Mouse (Mus musculus): ENCODE data around the gene Fhit. TPM values are rescaled to one million over a fixed set of nuclear protein-coding genes. Genes with fewer than 3 reads are reported as not detected.

The Fhit gene
- polyA plus RNA-seq, 1 experiment from 2014 or later = 12.6 TPM

- H3K9ac ChIP-seq = no peak overlapping the region
- no peaks in the 10 kb centered on the region for H3K9me3 ChIP-seq (ENCODE audit: control insufficient read depth, low read length)
- no peak overlapping the region for H3K27ac ChIP-seq
- 88% methylated on average over 4 of the region's 4 CpGs for WGBS
- no peaks in the 10 kb centered on the region for H3K4me1 ChIP-seq (replicated peaks; ENCODE audit: control insufficient read depth, insufficient read depth, low read length)
- no peak overlapping the region for H3K4me2 ChIP-seq (replicated peaks)
- H3K27me3 ChIP-seq (ENCODE audit: control insufficient read depth, insufficient read depth, low read length) = no peaks in the 10 kb centered on the region
- H3K4me3 ChIP-seq (replicated peaks; ENCODE audit: low read length) = no peak overlapping the region
- ATAC-seq (ENCODE audit: low FRiP score) = no peak
- DNase-seq (ENCODE audit: low spot score) = no peak
- H3K36me3 ChIP-seq (replicated peaks; ENCODE audit: control insufficient read depth, insufficient read depth) = no peaks in the 10 kb centered on the region
Measured at GRCm38 (mm10) chr14:10525786-10526185, 636.0 kb downstream of the Fhit start.

DNA sequence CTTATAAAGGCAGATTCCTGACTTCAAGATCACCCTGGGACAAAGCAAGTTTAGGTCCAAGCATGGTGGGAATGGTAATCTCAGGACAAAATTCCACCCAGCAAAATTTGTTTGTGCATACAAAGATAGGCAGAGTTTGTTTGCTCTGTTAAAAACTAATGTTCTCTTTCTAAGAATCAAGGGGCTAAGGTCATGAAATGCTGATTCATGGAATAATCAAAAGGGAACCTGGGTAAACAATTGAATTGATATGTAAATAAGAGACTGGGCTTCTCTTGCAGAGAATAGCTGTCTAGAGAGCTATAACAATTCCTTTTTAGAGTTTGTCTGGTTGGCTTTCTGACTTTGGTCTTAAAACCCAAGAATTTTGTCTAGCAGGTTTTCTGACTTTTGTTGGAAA lies 647.8 kb downstream of the Fhit start:
- no peak overlapping the region for H3K4me2 ChIP-seq (replicated peaks)
- H3K36me3 ChIP-seq (replicated peaks; ENCODE audit: control insufficient read depth, insufficient read depth) = no peaks in the 10 kb centered on the region
- 0 out of 2 replicates have a peak, but pooled peaks cover 6% of the 10 kb centered on the region for H3K9me3 ChIP-seq (ENCODE audit: control insufficient read depth, low read length)
- no peak overlapping the region for H3K27ac ChIP-seq
- H3K4me1 ChIP-seq (replicated peaks; ENCODE audit: control insufficient read depth, insufficient read depth, low read length) = no peaks in the 10 kb centered on the region
- no peaks in the 10 kb centered on the region for H3K27me3 ChIP-seq (ENCODE audit: control insufficient read depth, insufficient read depth, low read length)
- DNase-seq (ENCODE audit: low spot score) (no peak), ATAC-seq (ENCODE audit: low FRiP score) (no peak)
- no peak overlapping the region for H3K9ac ChIP-seq
- no peak overlapping the region for H3K4me3 ChIP-seq (replicated peaks; ENCODE audit: low read length)

- H3K9me3 ChIP-seq (ENCODE audit: control insufficient read depth, low read length) = 0 out of 2 replicates have a peak, but pooled peaks cover 5% of the 10 kb centered on the region
- H3K4me2 ChIP-seq (replicated peaks) = no peak overlapping the region
- no peaks in the 10 kb centered on the region for H3K36me3 ChIP-seq (replicated peaks; ENCODE audit: control insufficient read depth, insufficient read depth)
- H3K27me3 ChIP-seq (ENCODE audit: control insufficient read depth, insufficient read depth, low read length) = no peaks in the 10 kb centered on the region
- DNase-seq (ENCODE audit: low spot score) (no peak), ATAC-seq (ENCODE audit: low FRiP score) (no peak)
- no peak overlapping the region for H3K4me3 ChIP-seq (replicated peaks; ENCODE audit: low read length)
- no peaks in the 10 kb centered on the region for H3K4me1 ChIP-seq (replicated peaks; ENCODE audit: control insufficient read depth, insufficient read depth, low read length)
- no peak overlapping the region for H3K27ac ChIP-seq
- no peak overlapping the region for H3K9ac ChIP-seq
Measured at GRCm38 (mm10) chr14:10509252-10509651, 652.6 kb downstream of the Fhit start.

- ATAC-seq (ENCODE audit: low FRiP score) (no peak), DNase-seq (ENCODE audit: low spot score) (no peak)
- Histone ChIP-seq H3K4me1 (replicated peaks; ENCODE audit: control insufficient read depth, insufficient read depth, low read length) (no peaks in the 10 kb centered on the region), H3K4me3 (replicated peaks; ENCODE audit: low read length) (no peak overlapping the region), H3K36me3 (replicated peaks; ENCODE audit: control insufficient read depth, insufficient read depth) (no peaks in the 10 kb centered on the region), H3K27me3 (ENCODE audit: control insufficient read depth, insufficient read depth, low read length) (no peaks in the 10 kb centered on the region), H3K27ac (no peak overlapping the region), H3K9ac (no peak overlapping the region), H3K4me2 (replicated peaks) (no peak overlapping the region), H3K9me3 (ENCODE audit: control insufficient read depth, low read length) (no peaks in the 10 kb centered on the region)
- 64% methylated on average over 1 of the region's 1 CpGs for WGBS
Measured at GRCm38 (mm10) chr14:10507560-10507959, 654.3 kb downstream of the Fhit start.

DNA sequence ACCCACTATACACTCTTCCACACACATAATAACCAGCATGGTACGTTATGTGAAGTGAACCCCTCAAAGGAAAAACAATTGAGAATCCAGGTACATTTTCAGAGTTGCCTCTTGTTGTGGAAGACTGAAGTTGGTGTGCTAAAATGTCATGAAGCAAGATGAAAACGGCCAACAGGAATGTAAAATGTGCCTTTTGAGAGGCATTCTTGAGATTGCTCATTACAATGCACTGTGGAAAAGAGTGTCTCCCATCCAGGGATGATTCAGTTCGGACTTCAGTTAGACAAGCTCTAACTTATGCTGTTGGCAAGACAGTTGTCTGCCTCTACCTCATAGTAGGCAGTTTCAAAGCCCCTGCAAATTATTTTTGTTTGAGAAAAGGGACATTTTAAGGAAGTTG lies 676.0 kb downstream of the Fhit start:
- H3K4me1 ChIP-seq (replicated peaks; ENCODE audit: control insufficient read depth, insufficient read depth, low read length) = no peaks in the 10 kb centered on the region
- H3K27ac ChIP-seq = no peak overlapping the region
- H3K4me2 ChIP-seq (replicated peaks) = no peak overlapping the region
- ATAC-seq (ENCODE audit: low FRiP score) = no peak
- H3K36me3 ChIP-seq (replicated peaks; ENCODE audit: control insufficient read depth, insufficient read depth) = no peaks in the 10 kb centered on the region
- H3K27me3 ChIP-seq (ENCODE audit: control insufficient read depth, insufficient read depth, low read length) = no peaks in the 10 kb centered on the region
- no peaks in the 10 kb centered on the region for H3K9me3 ChIP-seq (ENCODE audit: control insufficient read depth, low read length)
- WGBS = 87% methylated on average over 3 of the region's 3 CpGs
- no peak overlapping the region for H3K4me3 ChIP-seq (replicated peaks; ENCODE audit: low read length)
- H3K9ac ChIP-seq = no peak overlapping the region
- no peak for DNase-seq (ENCODE audit: low spot score)

- WGBS = 93% methylated on average over 3 of the region's 3 CpGs
- no peak overlapping the region for H3K4me2 ChIP-seq (replicated peaks)
- H3K9me3 ChIP-seq (ENCODE audit: control insufficient read depth, low read length) = no peaks in the 10 kb centered on the region
- H3K4me1 ChIP-seq (replicated peaks; ENCODE audit: control insufficient read depth, insufficient read depth, low read length) = no peaks in the 10 kb centered on the region
- H3K27me3 ChIP-seq (ENCODE audit: control insufficient read depth, insufficient read depth, low read length) = no peaks in the 10 kb centered on the region
- DNase-seq (ENCODE audit: low spot score) = no peak
- H3K27ac ChIP-seq = no peak overlapping the region
- H3K4me3 ChIP-seq (replicated peaks; ENCODE audit: low read length) = no peak overlapping the region
- H3K9ac ChIP-seq = no peak overlapping the region
- no peaks in the 10 kb centered on the region for H3K36me3 ChIP-seq (replicated peaks; ENCODE audit: control insufficient read depth, insufficient read depth)
- no peak for ATAC-seq (ENCODE audit: low FRiP score)
Measured at GRCm38 (mm10) chr14:10482851-10483613, 678.8 kb downstream of the Fhit start.

DNA sequence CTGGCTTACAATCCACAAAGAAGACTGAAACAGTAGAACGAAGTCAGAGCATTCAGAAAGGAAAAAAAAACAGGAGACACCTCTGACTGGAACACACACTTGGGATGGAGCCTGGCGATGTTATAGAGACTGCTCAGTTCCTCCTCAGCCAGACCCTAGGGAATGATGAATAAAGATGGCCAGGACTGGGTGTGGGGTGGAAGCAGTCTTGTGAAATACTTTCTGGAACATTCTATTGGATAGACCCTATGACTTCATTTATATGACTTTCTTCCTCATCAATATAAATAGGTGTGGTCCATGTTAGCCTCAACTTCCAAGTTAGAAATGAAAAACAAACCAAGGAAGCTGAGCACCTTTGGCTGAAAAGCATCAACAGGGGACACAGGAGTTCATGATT lies 680.5 kb downstream of the Fhit start:
- no peaks in the 10 kb centered on the region for H3K9me3 ChIP-seq (ENCODE audit: control insufficient read depth, low read length)
- no peaks in the 10 kb centered on the region for H3K36me3 ChIP-seq (replicated peaks; ENCODE audit: control insufficient read depth, insufficient read depth)
- 75% methylated on average over 2 of the region's 2 CpGs for WGBS
- DNase-seq (ENCODE audit: low spot score) (no peak), ATAC-seq (ENCODE audit: low FRiP score) (no peak)
- H3K27me3 ChIP-seq (ENCODE audit: control insufficient read depth, insufficient read depth, low read length) = no peaks in the 10 kb centered on the region
- no peaks in the 10 kb centered on the region for H3K4me1 ChIP-seq (replicated peaks; ENCODE audit: control insufficient read depth, insufficient read depth, low read length)
- H3K4me3 ChIP-seq (replicated peaks; ENCODE audit: low read length) = no peak overlapping the region
- no peak overlapping the region for H3K9ac ChIP-seq
- H3K4me2 ChIP-seq (replicated peaks) = no peak overlapping the region
- no peak overlapping the region for H3K27ac ChIP-seq

DNA sequence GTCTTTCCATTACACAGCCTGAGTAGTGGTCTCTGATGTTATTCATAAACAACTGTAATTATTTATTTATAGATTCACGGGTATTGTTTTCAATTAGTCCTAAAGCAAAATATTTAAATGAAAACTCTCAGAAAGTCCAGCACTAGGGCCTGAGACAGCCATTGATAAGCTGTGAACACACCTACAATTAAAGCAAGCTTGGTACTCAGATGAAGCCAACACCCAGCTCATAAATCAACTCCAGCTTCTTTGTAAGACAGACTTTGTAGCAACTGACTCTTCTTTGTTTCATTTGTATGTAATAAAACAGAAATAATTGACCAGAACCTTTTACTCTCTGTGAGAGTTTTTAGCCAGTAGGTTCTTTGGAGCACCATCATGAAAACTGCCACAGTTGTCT lies 681.2 kb downstream of the Fhit start:
- WGBS = 78% methylated on average over 1 of the region's 1 CpGs
- H3K9me3 ChIP-seq (ENCODE audit: control insufficient read depth, low read length) = no peaks in the 10 kb centered on the region
- ATAC-seq (ENCODE audit: low FRiP score) (no peak), DNase-seq (ENCODE audit: low spot score) (no peak)
- no peaks in the 10 kb centered on the region for H3K36me3 ChIP-seq (replicated peaks; ENCODE audit: control insufficient read depth, insufficient read depth)
- H3K27ac ChIP-seq = no peak overlapping the region
- H3K27me3 ChIP-seq (ENCODE audit: control insufficient read depth, insufficient read depth, low read length) = no peaks in the 10 kb centered on the region
- H3K4me2 ChIP-seq (replicated peaks) = no peak overlapping the region
- H3K9ac ChIP-seq = no peak overlapping the region
- no peaks in the 10 kb centered on the region for H3K4me1 ChIP-seq (replicated peaks; ENCODE audit: control insufficient read depth, insufficient read depth, low read length)
- no peak overlapping the region for H3K4me3 ChIP-seq (replicated peaks; ENCODE audit: low read length)

- ATAC-seq (ENCODE audit: low FRiP score) (peak; percentile 77), DNase-seq (ENCODE audit: low spot score) (no peak)
- Histone ChIP-seq H3K9ac (no peak overlapping the region), H3K4me1 (replicated peaks; ENCODE audit: control insufficient read depth, insufficient read depth, low read length) (0 out of 2 replicates have a peak, but pooled peaks cover 4% of the 10 kb centered on the region), H3K27ac (no peak overlapping the region), H3K27me3 (ENCODE audit: control insufficient read depth, insufficient read depth, low read length) (no peaks in the 10 kb centered on the region), H3K4me3 (replicated peaks; ENCODE audit: low read length) (peak overlapping the region; percentile 7; the same call in 1 of the 2 replicates), H3K9me3 (ENCODE audit: control insufficient read depth, low read length) (no peaks in the 10 kb centered on the region), H3K36me3 (replicated peaks; ENCODE audit: control insufficient read depth, insufficient read depth) (no peaks in the 10 kb centered on the region), H3K4me2 (replicated peaks) (peak overlapping the region; percentile 42)
- 16% methylated on average over 14 of the region's 14 CpGs for WGBS
Measured at GRCm38 (mm10) chr14:10453001-10453861, 708.6 kb downstream of the Fhit start.
